Mouse (Mus musculus): ENCODE results near the gene Hes2.

GRCm38 (mm10) chr4:152121183-152121505 lies 37.5 kb upstream of the Hes2 start:
- no peak for TF ChIP-seq CTCF (IDR thresholded peaks at IDR 0.05; ENCODE audit: control insufficient read depth, insufficient read depth, insufficient replicate concordance, low read depth, low read length)
- TF ChIP-seq POLR2A (IDR thresholded peaks at IDR 0.05; ENCODE audit: control insufficient read depth, low read depth, low read length), result no peak

All from testis, adult 2 months (tissue).